Mouse (Mus musculus): Measurements from ENCODE around the gene Mpzl2.

Mpzl2 gene

GRCm38 (mm10) chr9:45090811-45091210, 51.2 kb downstream of the Mpzl2 start:
- no peak for DNase-seq

- DNase-seq = no peak
These were observed 53.0 kb downstream of the Mpzl2 start for GRCm38 (mm10) chr9:45092641-45093040.

GRCm38 (mm10) chr9:45095149-45095937, 55.7 kb downstream of the Mpzl2 start:
- no peak for DNase-seq

GRCm38 (mm10) chr9:45097877-45098276, 58.3 kb downstream of the Mpzl2 start:
- no peak for DNase-seq

GRCm38 (mm10) chr9:45098426-45098825, 58.8 kb downstream of the Mpzl2 start:
- DNase-seq = no peak

- DNase-seq = no peak
These were observed 62.9 kb downstream of the Mpzl2 start for GRCm38 (mm10) chr9:45102528-45102927.

GRCm38 (mm10) chr9:45103211-45103979, 63.8 kb downstream of the Mpzl2 start:
- no peak for DNase-seq

Data from right cerebral cortex, postnatal 25 days (tissue).